Mouse (Mus musculus) heart, embryonic 12.5 days (tissue): ENCODE measurements around the gene Olfr520. TPM values are rescaled to one million over a fixed set of nuclear protein-coding genes. Genes with fewer than 3 reads are reported as not detected.

Experiments
- polyA plus RNA-seq: library from polyadenylated mRNA; unstranded; fragments of >200 nt; fragmentation: Nextera tagmentation; extraction: Ambion mirVana; gene quantifications from 2 replicates; pipeline ENCODE4 v1.2.1, GENCODE M21; 2016

Gene Olfr520
- polyA plus RNA-seq, 1 experiment from 2014 or later: not detected

Other genes with a start within 250 kb of the Olfr520 start
- 459 and 490 TPM in 2 replicates for gene Rps3, start 246.5 kb upstream of the Olfr520 start, polyA plus RNA-seq
- 13.4 and 14.5 TPM in 2 replicates for gene Arrb1, start 194.8 kb upstream of the Olfr520 start, polyA plus RNA-seq
- 1.3 and 1.5 TPM in 2 replicates for gene Tpbgl, start 103.2 kb upstream of the Olfr520 start, polyA plus RNA-seq
- 0.65 and 0.77 TPM in 2 replicates for gene Slco2b1, start 18.9 kb upstream of the Olfr520 start, polyA plus RNA-seq
- not detected in 2 replicates for gene Olfr521, start 33.2 kb downstream of the Olfr520 start, polyA plus RNA-seq
- gene Neu3, start 98.1 kb downstream of the Olfr520 start, polyA plus RNA-seq: 2.6 and 3.4 TPM in 2 replicates
- 0.26 and 0.37 TPM in 2 replicates for gene Xrra1, start 128.8 kb downstream of the Olfr520 start, polyA plus RNA-seq
- gene Spcs2, start 133.2 kb downstream of the Olfr520 start, polyA plus RNA-seq: 218 and 220 TPM in 2 replicates